Mouse (Mus musculus): ENCODE data around the gene Slc9a1.

Slc9a1 gene

GRCm38 (mm10) chr4:133372278-133372665 is 2.8 kb downstream of the Slc9a1 start:
- no peak for DNase-seq (ENCODE audit: extremely low read depth, insufficient read length, low spot score)

DNA sequence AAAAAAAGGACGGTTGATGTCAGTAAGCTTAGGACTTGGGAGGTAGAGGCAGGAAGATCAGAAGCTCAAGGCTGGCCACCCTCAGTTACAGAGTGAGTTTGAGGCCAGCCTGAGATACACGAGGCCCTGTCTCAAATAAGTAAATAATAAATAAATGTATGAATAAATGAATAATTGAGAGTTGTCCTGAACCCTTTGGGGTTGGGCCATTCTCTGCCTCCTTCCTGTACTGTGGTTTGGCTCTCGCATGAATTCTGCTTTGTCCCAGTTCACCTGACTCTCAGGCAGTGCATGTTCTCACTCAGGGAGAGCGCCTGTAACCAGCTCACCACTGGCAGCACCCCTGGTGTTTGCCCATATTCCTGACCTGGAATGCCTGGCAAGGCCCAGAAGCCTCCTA is 4.5 kb downstream of the Slc9a1 start:
- no peak for DNase-seq (ENCODE audit: extremely low read depth, insufficient read length, low spot score)

DNA sequence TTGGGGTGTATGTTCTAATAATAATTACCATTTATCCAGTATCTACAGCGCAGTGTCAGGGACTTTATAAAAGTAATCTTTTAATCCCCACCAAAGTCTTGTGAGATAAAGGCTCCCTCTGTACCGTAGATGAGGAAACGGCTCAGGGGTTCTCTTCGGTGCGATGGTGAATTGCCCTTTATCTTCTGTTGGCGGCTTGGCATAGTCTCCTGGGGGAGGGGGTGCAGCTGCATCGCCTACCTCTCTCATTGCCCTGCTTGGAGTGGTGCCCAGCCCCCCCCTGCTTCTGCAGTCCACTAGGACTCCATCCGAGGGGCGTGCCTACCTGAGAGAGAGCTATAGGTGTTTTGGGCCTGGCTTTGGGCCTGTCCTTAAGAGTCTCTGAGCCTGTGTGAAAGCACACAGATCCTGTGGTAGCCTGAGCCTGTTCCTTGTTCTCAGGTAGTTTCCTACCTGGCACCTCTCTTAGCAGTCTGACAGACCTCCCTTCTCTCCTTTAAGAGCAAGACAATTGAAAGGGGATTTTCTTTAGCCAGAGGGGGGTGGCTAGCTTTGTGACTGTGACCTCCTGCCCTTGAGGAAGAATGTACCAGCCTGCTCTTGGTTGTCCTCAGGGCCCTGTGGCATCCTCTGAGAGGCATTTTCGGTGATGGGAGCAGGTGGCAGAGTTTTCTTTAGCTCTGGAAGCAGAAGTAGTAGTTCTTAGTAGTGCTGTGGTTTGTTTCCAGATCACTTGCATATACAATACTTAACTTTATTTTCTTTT is 6.5 kb downstream of the Slc9a1 start:
- no peak for DNase-seq (ENCODE audit: extremely low read depth, insufficient read length, low spot score)

DNA sequence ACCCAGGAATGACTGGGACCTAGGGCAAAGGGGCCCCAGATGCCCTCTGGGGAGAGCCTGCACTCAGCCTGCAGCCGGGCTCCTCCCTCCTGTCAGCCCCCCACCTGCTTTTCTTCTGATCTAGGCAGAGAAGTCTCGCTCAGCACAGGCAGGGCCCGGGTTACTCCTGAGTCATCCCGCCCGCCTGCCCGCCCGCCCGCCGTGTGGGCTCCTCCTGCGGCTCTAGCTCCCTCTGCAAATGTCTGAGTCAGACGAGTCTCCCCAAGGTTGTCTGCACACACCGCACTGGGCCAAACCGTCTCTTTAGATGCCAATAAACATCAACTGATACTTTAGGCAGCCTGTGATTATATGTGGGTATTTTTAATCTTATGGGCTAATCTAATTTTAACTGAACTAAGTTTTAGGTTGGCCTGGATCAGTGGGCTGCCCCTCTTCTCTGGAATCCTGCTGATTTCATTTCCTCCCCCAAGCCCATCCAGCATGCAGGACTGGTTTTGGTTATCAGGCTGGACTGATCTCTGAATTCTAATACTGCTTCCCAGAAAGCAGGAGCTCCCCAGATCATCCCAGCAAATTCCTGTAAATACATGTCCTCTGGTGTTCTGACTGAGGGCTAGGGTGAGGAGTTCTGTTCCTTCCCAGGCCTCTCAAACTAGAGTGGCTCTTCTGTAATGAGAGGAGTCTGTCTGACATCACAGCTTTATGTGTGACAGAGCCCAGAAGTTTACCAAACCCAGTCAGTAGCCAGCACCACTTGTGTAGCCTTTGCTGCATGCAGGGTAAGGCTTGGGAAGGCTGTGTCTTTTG is 8.9 kb downstream of the Slc9a1 start:
- peak; percentile 79 for DNase-seq (ENCODE audit: extremely low read depth, insufficient read length, low spot score)

DNA sequence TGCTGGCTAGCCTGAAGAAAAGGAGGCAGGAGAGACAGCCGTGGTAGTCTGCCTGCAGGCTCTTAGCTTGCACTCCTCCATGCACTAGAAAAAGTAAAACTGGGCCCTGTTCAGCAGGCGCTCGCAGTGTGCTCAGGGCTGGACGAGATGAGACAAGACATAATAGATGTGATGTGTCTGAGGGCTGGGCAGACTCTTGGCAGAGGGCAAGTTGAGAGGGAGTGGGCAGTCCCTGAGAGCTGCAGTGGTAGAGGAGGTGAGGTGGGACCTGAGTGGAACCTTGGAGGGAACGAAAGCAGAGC is 9.5 kb downstream of the Slc9a1 start:
- DNase-seq (ENCODE audit: extremely low read depth, insufficient read length, low spot score), result no peak

- no peak for DNase-seq (ENCODE audit: extremely low read depth, insufficient read length, low spot score)
Measured at GRCm38 (mm10) chr4:133379861-133380260, 10.4 kb downstream of the Slc9a1 start.

DNA sequence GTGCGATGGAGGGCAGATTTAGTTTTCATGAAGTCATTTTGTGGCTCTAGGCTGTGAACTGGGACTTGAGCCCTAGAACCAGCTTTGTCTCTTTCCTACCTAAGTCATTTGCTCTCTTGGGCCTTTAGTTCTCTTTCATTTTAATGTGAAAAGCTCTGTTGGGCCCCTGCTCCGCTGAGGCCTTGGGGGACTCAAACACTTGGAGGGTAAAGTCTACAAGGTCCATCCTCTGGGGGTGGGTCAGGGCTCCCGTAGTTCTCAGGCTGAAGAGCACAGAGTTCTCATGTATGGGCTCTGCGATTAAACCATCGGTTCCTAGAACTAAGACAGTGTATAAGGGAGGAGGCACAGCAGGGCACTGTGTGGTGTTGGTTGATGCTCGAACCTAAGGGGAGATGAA is 11.0 kb downstream of the Slc9a1 start:
- no peak for DNase-seq (ENCODE audit: extremely low read depth, insufficient read length, low spot score)

- DNase-seq (ENCODE audit: extremely low read depth, insufficient read length, low spot score), result no peak
Measured at GRCm38 (mm10) chr4:133381141-133381540, 11.6 kb downstream of the Slc9a1 start.

DNA sequence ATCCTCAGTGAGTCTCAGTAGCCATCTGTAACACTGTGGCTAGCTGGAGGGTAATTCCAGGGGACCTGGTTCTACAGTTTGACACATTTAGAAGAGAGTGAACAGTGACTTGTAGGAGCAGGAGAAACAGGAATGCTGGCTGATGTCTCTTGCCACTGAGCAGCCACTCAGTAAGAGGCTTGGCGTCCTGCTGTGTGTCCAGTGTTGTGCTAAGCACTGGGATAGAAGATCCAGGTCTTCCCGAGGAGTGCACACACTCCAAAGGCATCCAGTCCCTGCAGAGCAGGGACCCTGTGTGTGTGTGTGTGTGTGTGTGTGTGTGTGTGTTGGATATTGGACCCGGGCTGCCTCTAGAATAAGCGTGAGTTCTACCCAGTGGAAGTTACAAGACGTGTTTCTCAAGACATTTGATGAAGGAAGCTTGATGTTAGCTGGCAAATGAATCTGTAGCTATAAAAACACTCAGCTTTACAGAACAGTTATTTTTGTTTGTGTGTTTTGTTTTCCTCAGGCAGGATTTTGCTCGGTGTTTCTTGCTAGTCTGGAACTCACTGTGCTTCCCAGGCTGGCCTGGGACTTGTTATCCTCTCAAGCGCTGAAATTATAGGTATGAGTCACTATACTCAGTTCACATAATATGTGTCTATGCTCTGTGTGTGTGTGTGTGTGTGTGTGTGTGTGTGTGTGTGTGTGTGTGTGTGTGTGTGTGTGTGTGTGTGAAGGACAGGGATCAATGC is 16.7 kb downstream of the Slc9a1 start:
- no peak for DNase-seq (ENCODE audit: extremely low read depth, insufficient read length, low spot score)

DNA sequence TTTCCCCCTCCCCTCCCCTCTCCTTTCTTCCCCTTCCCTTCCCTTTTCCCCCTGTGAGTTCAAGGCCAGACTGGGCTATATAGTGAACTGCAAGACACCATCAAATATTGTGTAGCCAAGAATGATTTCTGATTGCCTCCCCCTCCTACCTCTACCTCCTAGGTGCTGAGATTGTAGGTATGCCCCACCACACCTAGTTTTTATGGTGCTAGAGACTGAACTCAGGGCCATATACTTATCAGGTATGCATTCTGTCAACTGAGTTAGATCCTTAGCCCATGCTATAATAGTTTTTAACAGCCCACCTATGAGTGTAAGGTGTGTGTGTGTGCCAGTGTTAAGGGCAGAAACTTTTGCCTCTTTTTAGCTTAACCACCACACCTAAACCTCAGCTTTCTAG is 17.5 kb downstream of the Slc9a1 start:
- DNase-seq (ENCODE audit: extremely low read depth, insufficient read length, low spot score), result no peak

DNA sequence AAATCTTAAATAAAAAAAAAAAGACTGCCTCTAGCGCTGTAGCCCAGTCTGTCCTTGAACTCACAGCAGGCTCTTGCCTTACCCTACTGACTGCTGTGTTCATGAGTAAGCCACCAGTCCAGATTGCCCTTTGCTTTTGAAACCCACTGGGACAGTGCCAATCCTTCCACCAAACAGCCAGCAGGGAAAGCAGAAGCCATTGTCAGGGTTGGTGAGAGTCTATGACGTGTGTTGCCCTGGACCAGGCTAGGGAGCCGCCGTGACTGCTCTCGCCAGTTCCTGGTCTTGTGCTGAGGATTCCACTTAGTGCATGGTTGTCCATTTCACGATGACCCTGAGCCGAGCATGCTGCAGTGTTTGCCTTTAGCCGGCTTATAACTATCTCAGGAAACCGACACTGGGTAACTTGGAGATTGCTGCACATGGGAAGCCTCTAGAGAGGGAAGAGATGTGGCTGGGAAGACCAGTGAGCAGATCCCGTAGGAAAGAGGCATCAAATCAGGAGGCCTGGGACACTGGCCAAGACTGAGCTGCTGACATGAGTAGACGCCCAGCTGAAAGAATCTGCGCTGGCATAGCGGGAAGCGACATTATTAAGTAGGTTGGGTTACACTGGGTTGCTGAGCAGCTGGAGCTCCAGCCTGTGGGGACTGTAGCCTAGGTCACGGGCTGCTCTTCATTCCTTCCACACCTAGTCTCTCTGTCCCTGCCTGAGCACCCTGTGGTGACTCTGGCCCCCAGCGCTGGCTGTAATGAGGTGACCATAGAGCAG is 19.5 kb downstream of the Slc9a1 start:
- DNase-seq (ENCODE audit: extremely low read depth, insufficient read length, low spot score), result no peak

- no peak for DNase-seq (ENCODE audit: extremely low read depth, insufficient read length, low spot score)
Measured at GRCm38 (mm10) chr4:133390042-133390441, 20.5 kb downstream of the Slc9a1 start.

GRCm38 (mm10) chr4:133390585-133390984 is 21.1 kb downstream of the Slc9a1 start:
- no peak for DNase-seq (ENCODE audit: extremely low read depth, insufficient read length, low spot score)

DNA sequence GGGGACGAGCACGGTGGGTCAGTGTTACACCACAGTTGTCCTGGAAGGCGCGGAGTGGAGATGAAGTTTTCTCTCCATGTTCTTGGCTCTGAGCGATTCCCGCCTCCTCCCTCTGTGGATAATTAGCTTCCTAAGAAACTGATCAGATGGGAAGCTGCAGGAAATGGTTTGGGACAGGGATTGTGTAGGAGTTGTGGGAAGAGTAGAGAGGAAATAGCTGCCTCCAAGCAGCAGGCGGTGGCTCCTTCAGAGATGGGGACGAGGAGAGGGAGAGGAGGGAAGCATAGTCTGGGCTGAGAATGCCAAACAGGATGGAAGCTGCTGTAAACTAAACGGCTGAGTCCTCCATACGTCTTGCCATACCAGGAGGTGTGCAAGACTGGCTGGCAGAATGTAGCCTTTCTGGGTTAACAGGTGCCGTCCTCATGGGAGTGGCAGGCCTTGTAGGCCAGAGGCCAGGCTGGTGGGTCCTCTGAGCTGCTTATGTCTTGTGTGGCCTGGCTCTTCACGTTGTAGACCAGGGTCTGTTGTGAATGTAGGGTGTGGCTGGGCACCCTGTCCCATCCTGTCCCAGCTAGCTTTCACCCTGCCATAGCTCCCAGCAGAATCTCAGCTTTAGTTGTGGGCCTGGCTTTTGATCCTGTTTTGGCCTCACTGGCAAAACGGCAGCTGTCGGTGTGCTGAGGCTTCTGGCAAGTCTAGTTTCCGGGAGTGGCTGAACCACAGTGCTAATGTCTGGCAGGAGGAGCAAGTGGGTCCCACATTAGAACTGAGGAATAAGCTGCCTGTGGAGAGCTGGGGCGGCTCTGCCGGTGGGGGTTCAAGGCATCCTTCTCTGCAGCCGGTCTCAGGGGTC is 21.9 kb downstream of the Slc9a1 start:
- DNase-seq (ENCODE audit: extremely low read depth, insufficient read length, low spot score), result no peak

GRCm38 (mm10) chr4:133394981-133395573 is 25.6 kb downstream of the Slc9a1 start:
- DNase-seq (ENCODE audit: extremely low read depth, insufficient read length, low spot score), result no peak

- no peak for DNase-seq (ENCODE audit: extremely low read depth, insufficient read length, low spot score)
Measured at GRCm38 (mm10) chr4:133396079-133396478, 26.6 kb downstream of the Slc9a1 start.

DNA sequence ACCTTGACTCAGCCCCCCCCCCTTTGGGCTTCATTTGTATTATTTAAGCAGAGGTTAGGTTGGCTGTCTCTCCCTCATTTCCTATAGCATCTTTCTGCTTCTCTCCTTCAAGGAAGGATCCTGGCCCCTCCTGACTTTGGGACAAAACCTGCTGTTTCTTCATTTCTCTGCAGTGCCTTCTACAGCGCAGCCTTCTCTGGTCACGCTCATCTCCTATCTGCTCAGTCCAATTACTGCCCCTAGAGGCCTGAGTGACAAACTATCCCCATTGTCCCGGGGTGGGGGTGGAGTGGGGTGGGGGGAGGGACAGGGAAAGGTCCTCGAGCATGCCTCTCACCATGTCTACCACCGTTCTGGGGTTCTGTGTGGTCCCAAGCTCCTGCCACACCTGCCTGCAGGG is 27.8 kb downstream of the Slc9a1 start:
- no peak for DNase-seq (ENCODE audit: extremely low read depth, insufficient read length, low spot score)

- DNase-seq (ENCODE audit: extremely low read depth, insufficient read length, low spot score), result no peak
Measured at GRCm38 (mm10) chr4:133397961-133398360, 28.5 kb downstream of the Slc9a1 start.

- DNase-seq (ENCODE audit: extremely low read depth, insufficient read length, low spot score), result no peak
Measured at GRCm38 (mm10) chr4:133398619-133399018, 29.1 kb downstream of the Slc9a1 start.

DNA sequence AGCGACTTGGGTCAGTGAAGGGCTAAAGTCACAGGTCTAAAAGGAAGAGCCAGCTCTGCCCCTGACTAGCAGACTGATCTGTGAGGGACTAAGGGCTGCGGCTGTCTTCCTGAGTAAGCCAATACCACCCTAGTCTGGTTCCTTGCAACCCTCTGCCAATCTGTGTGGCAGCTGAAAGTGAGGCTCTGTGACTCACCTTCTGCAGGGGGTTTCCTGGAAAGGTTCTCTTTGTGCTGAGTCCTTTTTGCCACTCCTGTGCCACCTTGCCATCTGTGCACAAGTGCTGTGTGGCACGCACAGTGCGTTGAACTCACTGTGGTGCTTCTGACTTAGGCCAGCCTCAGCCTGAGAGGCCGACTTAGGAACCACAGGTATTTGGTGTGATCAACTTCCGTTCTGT is 30.0 kb downstream of the Slc9a1 start:
- no peak for DNase-seq (ENCODE audit: extremely low read depth, insufficient read length, low spot score)
